Mouse (Mus musculus) right cerebral cortex, postnatal 36 days (tissue): ENCODE results near the gene Krt35.

Experiments
- DNase-seq, 2 experiments: peaks; one replicate each; pipeline ENCODE4 v3.0.0; 2022; ENCODE audit warnings: low spot score in 2 of 2, mixed read lengths in 1 of 2

Gene Krt35

DNA sequence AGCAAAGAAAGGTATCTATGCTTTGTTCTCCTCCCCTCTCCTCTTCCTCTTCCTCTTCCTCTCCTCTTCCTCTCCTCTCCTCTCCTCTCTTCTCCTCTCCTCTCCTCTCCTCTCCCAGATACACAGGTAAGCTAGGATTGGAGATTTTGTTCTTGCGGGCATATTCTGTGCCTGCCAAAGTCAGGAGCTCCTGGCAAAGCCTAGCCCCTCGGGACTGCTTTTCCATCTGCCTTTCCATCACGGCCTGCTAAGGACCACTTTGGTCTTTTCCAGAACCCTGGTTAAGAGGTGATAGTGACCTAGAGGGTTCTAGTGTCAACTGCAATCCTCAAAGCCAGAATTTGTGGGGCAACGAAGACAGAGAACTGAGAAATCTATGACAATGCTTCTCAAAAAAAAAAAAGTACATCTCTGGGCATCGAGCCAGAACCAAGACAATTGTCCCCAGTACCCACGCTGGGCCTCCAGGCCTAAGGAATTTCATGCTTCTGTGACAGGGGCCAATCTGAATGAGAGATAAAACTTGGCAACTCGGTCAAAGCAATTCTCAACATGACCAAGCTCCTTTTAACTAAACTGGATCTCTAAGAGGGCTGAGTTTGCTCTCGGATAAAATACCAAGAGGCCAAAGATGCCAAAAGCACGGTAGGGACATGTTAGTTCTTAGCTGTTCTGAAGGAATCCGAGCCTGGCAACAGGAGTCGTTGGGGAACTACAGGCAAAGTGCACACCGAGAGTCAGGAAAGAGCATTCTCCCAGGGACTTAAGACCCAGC is 29.6 kb downstream of the Krt35 start:
- no peak for DNase-seq

- DNase-seq, result no peak
Observed at GRCm38 (mm10) chr11:100058875-100059274, 37.2 kb downstream of the Krt35 start.

- DNase-seq, result no peak
Observed at GRCm38 (mm10) chr11:100055686-100056655, 40.1 kb downstream of the Krt35 start.

- no peak for DNase-seq
Observed at GRCm38 (mm10) chr11:100050451-100050850, 45.6 kb downstream of the Krt35 start, which contains the start of gene Krt31. TSS of gene Krt31 (minus strand) at chr11:100050551.

DNA sequence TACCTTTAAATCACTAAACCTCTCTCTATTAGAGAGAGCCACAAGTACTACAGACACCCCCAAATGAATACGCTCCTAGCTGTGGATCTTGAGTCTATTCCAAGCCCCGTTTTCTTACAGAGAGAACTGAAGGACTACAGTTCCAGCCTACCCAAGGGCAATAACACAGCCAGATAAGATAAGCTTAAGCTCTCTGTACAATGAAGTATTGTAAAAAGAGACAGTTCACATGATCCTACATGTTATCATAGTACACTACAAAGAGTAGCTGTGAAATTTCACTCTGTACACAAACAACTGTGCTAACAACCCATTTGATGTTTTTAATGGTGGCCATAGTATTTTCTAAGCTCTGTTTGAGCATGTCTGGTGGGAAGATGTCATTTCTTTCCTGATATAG is 48.8 kb downstream of the Krt35 start:
- DNase-seq, result no peak

DNA sequence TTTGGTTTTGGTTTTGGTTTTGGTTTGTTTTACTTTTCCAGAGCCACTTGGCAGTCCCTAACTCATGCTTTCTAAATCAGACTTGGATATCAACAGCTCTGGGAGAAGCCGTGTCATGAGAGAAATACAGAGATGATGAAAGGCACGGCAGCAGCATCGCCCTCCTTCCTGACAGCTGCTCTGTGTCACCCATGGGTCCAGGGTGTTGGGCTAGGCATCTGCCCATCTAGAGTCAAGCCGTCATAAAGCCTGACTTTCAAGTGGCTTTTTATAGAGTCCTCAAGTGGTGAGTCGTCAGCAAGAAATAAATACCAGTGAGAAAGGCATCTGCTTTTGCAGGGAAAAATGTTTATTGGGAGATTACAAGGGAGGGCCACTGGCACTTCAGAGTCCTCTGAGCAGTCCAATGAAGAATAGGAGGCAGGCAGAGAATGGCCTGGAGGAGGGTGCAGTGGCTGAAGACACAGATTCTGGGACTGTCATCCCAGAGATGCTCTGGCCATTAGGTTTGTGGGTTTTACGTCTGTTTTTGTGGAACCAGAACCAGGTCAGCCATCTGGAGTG is 49.7 kb downstream of the Krt35 start:
- no peak for DNase-seq
